Mouse (Mus musculus) thymus, postnatal 10 days (tissue): ENCODE results near the gene Pld3.

Experiments used
- DNase-seq, 2 experiments: peaks; one replicate each; pipeline ENCODE4 v3.0.0; 2021; ENCODE audit warnings: low spot score in 2 of 2

The Pld3 gene

GRCm38 (mm10) chr7:27569580-27570224 is 16.7 kb upstream of the Pld3 start:
- DNase-seq, result no peak

GRCm38 (mm10) chr7:27560978-27561377 is 8.0 kb upstream of the Pld3 start:
- DNase-seq, result no peak

GRCm38 (mm10) chr7:27560291-27560887 is 7.4 kb upstream of the Pld3 start:
- DNase-seq, result no peak

- no peak for DNase-seq
Observed at GRCm38 (mm10) chr7:27552070-27552469, 948 bp downstream of the Pld3 start.

- no peak for DNase-seq
Observed at GRCm38 (mm10) chr7:27549597-27549996, 3.4 kb downstream of the Pld3 start.

GRCm38 (mm10) chr7:27544675-27545370 is 8.2 kb downstream of the Pld3 start:
- peak; percentile 78 to 82 for DNase-seq

- no peak for DNase-seq
Observed at GRCm38 (mm10) chr7:27543851-27544250, 9.2 kb downstream of the Pld3 start.

GRCm38 (mm10) chr7:27543065-27543464 is 10.0 kb downstream of the Pld3 start:
- DNase-seq, result no peak

- peak; percentile 92 for DNase-seq
Observed at GRCm38 (mm10) chr7:27542392-27543033, 10.5 kb downstream of the Pld3 start.

GRCm38 (mm10) chr7:27541922-27542321 is 11.1 kb downstream of the Pld3 start:
- DNase-seq, result no peak

GRCm38 (mm10) chr7:27541431-27541830 is 11.6 kb downstream of the Pld3 start:
- DNase-seq, result peak; percentile 91 to 93

- DNase-seq, result peak in 1 of 2 experiments; percentile 18
Observed at GRCm38 (mm10) chr7:27540935-27541334, 12.1 kb downstream of the Pld3 start.

GRCm38 (mm10) chr7:27540521-27540920 is 12.5 kb downstream of the Pld3 start:
- DNase-seq, result no peak

GRCm38 (mm10) chr7:27538797-27539196 is 14.2 kb downstream of the Pld3 start:
- DNase-seq, result no peak

- DNase-seq, result no peak
Observed at GRCm38 (mm10) chr7:27537998-27538397, 15.0 kb downstream of the Pld3 start.

- DNase-seq, result no peak
Observed at GRCm38 (mm10) chr7:27536618-27537017, 16.4 kb downstream of the Pld3 start.

- no peak for DNase-seq
Observed at GRCm38 (mm10) chr7:27535386-27535785, 17.6 kb downstream of the Pld3 start.

- DNase-seq, result no peak
Observed at GRCm38 (mm10) chr7:27532480-27533050, 20.5 kb downstream of the Pld3 start.

GRCm38 (mm10) chr7:27531707-27532106 is 21.3 kb downstream of the Pld3 start:
- no peak for DNase-seq

- DNase-seq, result no peak
Observed at GRCm38 (mm10) chr7:27530937-27531336, 22.1 kb downstream of the Pld3 start.

- DNase-seq, result no peak
Observed at GRCm38 (mm10) chr7:27529070-27529469, 23.9 kb downstream of the Pld3 start.
